Mouse (Mus musculus): ENCODE measurements at regions not wholly inside any gene's neighbourhood (a gene's known extent, or its start where the extent isn't known, plus 50 kb on each side); places are given as distances from the start of the nearest gene placed in this dataset.

GRCm38 (mm10) chr19:53476768-53477547, 52.0 kb upstream of the Dusp5 start:
- Histone ChIP-seq H3K4me1 (replicated peaks; ENCODE audit: control insufficient read depth, insufficient read depth, low read length) (no peaks in the 10 kb centered on the region), H3K4me3 (ENCODE audit: low read depth, low read length) (no peak overlapping the region), H3K4me2 (ENCODE audit: low read length) (no peak overlapping the region), H3K36me3 (ENCODE audit: control insufficient read depth, insufficient read depth, low read length) (no peaks in the 10 kb centered on the region), H3K9me3 (ENCODE audit: control insufficient read depth, low read length) (no peaks in the 10 kb centered on the region), H3K27ac (ENCODE audit: low read depth) (no peak overlapping the region), H3K27me3 (replicated peaks; ENCODE audit: control insufficient read depth, insufficient read depth, low read length) (no peaks in the 10 kb centered on the region), H3K9ac (ENCODE audit: low read length) (no peak overlapping the region)
- no peak for ATAC-seq (replicated peaks; ENCODE audit: low FRiP score, low TSS enrichment, low read depth)
- 71% methylated on average over 14 of the region's 14 CpGs for WGBS
- no peak for DNase-seq (ENCODE audit: low spot score)

DNA sequence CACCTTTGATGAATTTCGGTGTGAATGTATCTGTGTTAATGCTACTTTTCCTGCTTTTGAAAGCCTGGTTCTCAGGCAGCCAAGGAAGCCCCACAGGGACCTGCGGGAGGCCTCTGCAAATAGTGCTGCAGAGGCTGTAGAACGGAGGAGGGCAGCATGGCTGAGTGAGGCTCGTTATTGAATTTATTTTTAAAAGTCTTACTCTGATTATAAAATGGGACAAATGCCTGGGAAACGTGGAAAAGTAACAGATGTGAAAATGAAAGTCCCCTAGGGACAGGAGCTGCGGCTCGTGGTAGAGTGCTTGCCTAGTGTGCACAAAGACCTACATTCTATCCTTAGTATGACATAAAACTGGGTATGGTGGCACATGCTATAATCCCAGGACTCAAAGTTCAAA, 59.7 kb upstream of the Dusp5 start:
- H3K27ac ChIP-seq (ENCODE audit: low read depth) = no peak overlapping the region
- no peaks in the 10 kb centered on the region for H3K27me3 ChIP-seq (replicated peaks; ENCODE audit: control insufficient read depth, insufficient read depth, low read length)
- H3K4me3 ChIP-seq (ENCODE audit: low read depth, low read length) = no peak overlapping the region
- H3K4me1 ChIP-seq (replicated peaks; ENCODE audit: control insufficient read depth, insufficient read depth, low read length) = 0 out of 2 replicates have a peak, but pooled peaks cover 2% of the 10 kb centered on the region
- H3K4me2 ChIP-seq (ENCODE audit: low read length) = no peak overlapping the region
- no peaks in the 10 kb centered on the region for H3K36me3 ChIP-seq (ENCODE audit: control insufficient read depth, insufficient read depth, low read length)
- H3K9me3 ChIP-seq (ENCODE audit: control insufficient read depth, low read length) = peaks cover 5% of the 10 kb centered on the region; the same call in 1 of the 2 replicates
- no peak for DNase-seq (ENCODE audit: low spot score)
- ATAC-seq (replicated peaks; ENCODE audit: low FRiP score, low TSS enrichment, low read depth) = no peak
- 56% methylated on average over 7 of the region's 7 CpGs for WGBS
- H3K9ac ChIP-seq (ENCODE audit: low read length) = no peak overlapping the region

- DNase-seq (ENCODE audit: low spot score) (no peak), ATAC-seq (replicated peaks; ENCODE audit: low FRiP score, low TSS enrichment, low read depth) (no peak)
- H3K9ac ChIP-seq (ENCODE audit: low read length) = no peak overlapping the region
- H3K4me2 ChIP-seq (ENCODE audit: low read length) = no peak overlapping the region
- H3K4me3 ChIP-seq (ENCODE audit: low read depth, low read length) = no peak overlapping the region
- no peaks in the 10 kb centered on the region for H3K36me3 ChIP-seq (ENCODE audit: control insufficient read depth, insufficient read depth, low read length)
- peaks cover 9% of the 10 kb centered on the region; the same call in 1 of the 2 replicates for H3K4me1 ChIP-seq (replicated peaks; ENCODE audit: control insufficient read depth, insufficient read depth, low read length)
- WGBS = 75% methylated on average over 5 of the region's 5 CpGs
- 0 out of 2 replicates have a peak, but pooled peaks cover 5% of the 10 kb centered on the region for H3K27me3 ChIP-seq (replicated peaks; ENCODE audit: control insufficient read depth, insufficient read depth, low read length)
- H3K27ac ChIP-seq (ENCODE audit: low read depth) = no peak overlapping the region
- peaks cover 5% of the 10 kb centered on the region; the same call in 1 of the 2 replicates for H3K9me3 ChIP-seq (ENCODE audit: control insufficient read depth, low read length)
Observed at GRCm38 (mm10) chr19:53464681-53465080, 64.2 kb upstream of the Dusp5 start.

GRCm38 (mm10) chr19:53464135-53464534, 64.8 kb upstream of the Dusp5 start:
- WGBS = 80% methylated on average over 3 of the region's 3 CpGs
- Histone ChIP-seq H3K27me3 (replicated peaks; ENCODE audit: control insufficient read depth, insufficient read depth, low read length) (0 out of 2 replicates have a peak, but pooled peaks cover 5% of the 10 kb centered on the region), H3K27ac (ENCODE audit: low read depth) (no peak overlapping the region), H3K9ac (ENCODE audit: low read length) (no peak overlapping the region), H3K4me1 (replicated peaks; ENCODE audit: control insufficient read depth, insufficient read depth, low read length) (peaks cover 13% of the 10 kb centered on the region), H3K36me3 (ENCODE audit: control insufficient read depth, insufficient read depth, low read length) (no peaks in the 10 kb centered on the region), H3K9me3 (ENCODE audit: control insufficient read depth, low read length) (peaks cover 5% of the 10 kb centered on the region; the same call in 1 of the 2 replicates), H3K4me2 (ENCODE audit: low read length) (no peak overlapping the region), H3K4me3 (ENCODE audit: low read depth, low read length) (no peak overlapping the region)
- no peak for DNase-seq (ENCODE audit: low spot score)
- ATAC-seq (replicated peaks; ENCODE audit: low FRiP score, low TSS enrichment, low read depth) = no peak

DNA sequence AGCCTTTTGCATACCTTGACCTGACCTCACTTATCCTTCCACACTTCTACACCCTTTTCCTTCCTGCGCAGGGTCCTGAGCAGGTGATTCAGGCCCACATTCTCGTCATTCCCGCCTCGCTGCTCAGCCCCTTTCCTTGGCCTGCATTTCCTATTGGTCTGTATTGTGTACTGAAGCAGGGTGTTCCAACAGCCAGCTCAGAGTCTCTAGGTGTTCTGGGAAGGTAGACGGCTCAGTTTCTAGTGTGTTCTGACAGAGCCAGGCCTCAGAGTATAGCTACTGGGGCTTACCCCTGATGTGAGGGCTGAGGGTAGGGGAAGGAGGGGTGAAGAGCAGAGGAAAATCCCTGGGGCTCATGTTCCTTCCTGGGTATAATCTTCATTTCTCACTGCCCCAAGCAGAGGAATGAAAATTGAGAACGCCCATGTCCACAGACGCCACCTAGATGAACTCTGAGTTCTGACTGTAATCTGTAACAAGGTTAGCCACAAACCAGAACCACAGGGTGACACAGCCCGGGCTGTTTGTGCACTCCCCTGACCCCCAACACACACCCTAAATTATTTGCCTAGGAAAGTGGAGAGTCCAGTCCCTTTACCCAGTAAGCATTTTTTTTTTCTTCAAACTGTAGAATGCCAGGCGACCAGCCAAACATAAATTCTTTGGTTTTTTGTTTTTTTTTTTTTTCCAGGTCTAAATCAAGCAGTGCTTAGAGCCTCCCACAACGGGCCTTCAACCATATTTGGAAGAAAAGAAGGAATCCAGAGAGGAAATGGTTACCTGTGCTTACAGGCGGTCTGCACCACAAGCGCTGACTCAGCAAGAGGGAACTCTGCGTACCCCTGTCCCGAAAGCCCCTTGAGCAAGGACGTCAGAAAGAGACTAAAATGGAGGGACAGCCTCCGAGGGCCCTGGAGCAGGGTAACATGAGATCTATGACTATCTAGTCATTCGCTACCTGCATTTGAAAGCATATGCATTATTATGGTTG, 67.6 kb upstream of the Dusp5 start:
- H3K27me3 ChIP-seq (replicated peaks; ENCODE audit: control insufficient read depth, insufficient read depth, low read length) = 0 out of 2 replicates have a peak, but pooled peaks cover 5% of the 10 kb centered on the region
- H3K36me3 ChIP-seq (ENCODE audit: control insufficient read depth, insufficient read depth, low read length) = no peaks in the 10 kb centered on the region
- no peak overlapping the region for H3K4me2 ChIP-seq (ENCODE audit: low read length)
- H3K4me1 ChIP-seq (replicated peaks; ENCODE audit: control insufficient read depth, insufficient read depth, low read length) = peaks cover 15% of the 10 kb centered on the region
- no peak for DNase-seq (ENCODE audit: low spot score)
- 55% methylated on average over 17 of the region's 17 CpGs for WGBS
- H3K9ac ChIP-seq (ENCODE audit: low read length) = no peak overlapping the region
- H3K4me3 ChIP-seq (ENCODE audit: low read depth, low read length) = no peak overlapping the region
- H3K9me3 ChIP-seq (ENCODE audit: control insufficient read depth, low read length) = no peaks in the 10 kb centered on the region
- H3K27ac ChIP-seq (ENCODE audit: low read depth) = no peak overlapping the region
- no peak for ATAC-seq (replicated peaks; ENCODE audit: low FRiP score, low TSS enrichment, low read depth)

GRCm38 (mm10) chr19:53460312-53461024, 68.4 kb upstream of the Dusp5 start:
- no peak for DNase-seq (ENCODE audit: low spot score)
- ATAC-seq (replicated peaks; ENCODE audit: low FRiP score, low TSS enrichment, low read depth) = no peak
- no peak overlapping the region for H3K27ac ChIP-seq (ENCODE audit: low read depth)
- H3K4me1 ChIP-seq (replicated peaks; ENCODE audit: control insufficient read depth, insufficient read depth, low read length) = peaks cover 15% of the 10 kb centered on the region
- H3K9me3 ChIP-seq (ENCODE audit: control insufficient read depth, low read length) = no peaks in the 10 kb centered on the region
- 0 out of 2 replicates have a peak overlapping the region, but pooled peaks have one; percentile 8 for H3K4me2 ChIP-seq (ENCODE audit: low read length)
- no peak overlapping the region for H3K9ac ChIP-seq (ENCODE audit: low read length)
- 0 out of 2 replicates have a peak, but pooled peaks cover 5% of the 10 kb centered on the region for H3K27me3 ChIP-seq (replicated peaks; ENCODE audit: control insufficient read depth, insufficient read depth, low read length)
- 16% methylated on average over 19 of the region's 19 CpGs for WGBS
- H3K36me3 ChIP-seq (ENCODE audit: control insufficient read depth, insufficient read depth, low read length) = no peaks in the 10 kb centered on the region
- H3K4me3 ChIP-seq (ENCODE audit: low read depth, low read length) = no peak overlapping the region

GRCm38 (mm10) chr19:53459407-53459788, 69.0 kb upstream of the Smndc1 start:
- Histone ChIP-seq H3K36me3 (ENCODE audit: control insufficient read depth, insufficient read depth, low read length) (no peaks in the 10 kb centered on the region), H3K27me3 (replicated peaks; ENCODE audit: control insufficient read depth, insufficient read depth, low read length) (0 out of 2 replicates have a peak, but pooled peaks cover 5% of the 10 kb centered on the region), H3K27ac (ENCODE audit: low read depth) (peak overlapping the region; percentile 38; the same call in 1 of the 2 replicates), H3K4me3 (ENCODE audit: low read depth, low read length) (no peak overlapping the region), H3K4me2 (ENCODE audit: low read length) (no peak overlapping the region), H3K9ac (ENCODE audit: low read length) (no peak overlapping the region), H3K9me3 (ENCODE audit: control insufficient read depth, low read length) (no peaks in the 10 kb centered on the region), H3K4me1 (replicated peaks; ENCODE audit: control insufficient read depth, insufficient read depth, low read length) (peaks cover 15% of the 10 kb centered on the region)
- DNase-seq (ENCODE audit: low spot score) (no peak), ATAC-seq (replicated peaks; ENCODE audit: low FRiP score, low TSS enrichment, low read depth) (peak; percentile 48; the same call in 1 of the 2 replicates)
- 11% methylated on average over 3 of the region's 3 CpGs for WGBS

All from intestine, embryonic 14.5 days (tissue).